Mouse (Mus musculus) hindbrain, postnatal 0 days (tissue): ENCODE measurements at regions not wholly inside any gene's neighbourhood (a gene's known extent, or its start where the extent isn't known, plus 50 kb on each side); places are given as distances from the start of the nearest gene placed in this dataset.

Source experiments
- ATAC-seq: fragments of 200-750 bp; cut with Nextera tagmentation; 2 replicates; pipeline ENCODE4 v1.8.0; 2017; ENCODE audit warnings: mild to moderate bottlenecking, moderate TSS enrichment, moderate library complexity
- DNase-seq: peaks from one replicate; pipeline ENCODE4 v3.0.0-alpha.2; 2015; ENCODE audit warnings: low spot score
- H3K27ac ChIP-seq: fragments of 300-500 bp; sonication (generic); 2 replicates; pipeline ENCODE4 v1.5.1; 2014; ENCODE audit warnings: mild to moderate bottlenecking
- H3K27me3 ChIP-seq: fragments of 300-500 bp; sonication (generic); 2 replicates; pipeline ENCODE4 v1.6.1; 2014; ENCODE audit warnings: low read length, mixed read lengths; ENCODE audit not compliant: insufficient read depth
- H3K36me3 ChIP-seq: fragments of 300-500 bp; sonication (generic); 2 replicates; pipeline ENCODE4 v1.6.1; 2014; ENCODE audit warnings: low read length, mixed read lengths; ENCODE audit not compliant: insufficient read depth
- H3K4me1 ChIP-seq: fragments of 300-500 bp; sonication (generic); 2 replicates; pipeline ENCODE4 v1.6.1; 2014; ENCODE audit warnings: antibody characterized with exemption, low read length, mixed read lengths; ENCODE audit not compliant: insufficient read depth
- H3K4me2 ChIP-seq: fragments of 300-500 bp; sonication (generic); 2 replicates; pipeline ENCODE4 v1.6.1; 2014; ENCODE audit warnings: low read depth, mild to moderate bottlenecking, low read length, moderate library complexity, mixed read lengths
- H3K4me3 ChIP-seq: fragments of 300-500 bp; sonication (generic); 2 replicates; pipeline ENCODE4 v1.5.1; 2014; ENCODE audit warnings: low read length
- H3K9ac ChIP-seq: fragments of 300-500 bp; sonication (generic); replicated peaks from 2 replicates; pipeline ENCODE4 v1.6.1; 2014; ENCODE audit warnings: mild to moderate bottlenecking, low read length, moderate library complexity, mixed read lengths
- H3K9me3 ChIP-seq: fragments of 300-500 bp; sonication (generic); 2 replicates; pipeline ENCODE4 v1.6.1; 2016; ENCODE audit warnings: low read length, mixed read lengths
- CTCF ChIP-seq: IDR thresholded peaks from 2 replicates; pipeline ENCODE4 v1.5.1; 2016; ENCODE audit warnings: antibody characterized with exemption, control low read depth, low read depth
- WGBS: fragments of 180-500 bp; shearing (Covaris S2); extraction: QIAGEN DNeasy Blood & Tissue Kit; methylation state at CpG from one replicate; pipeline ENCODE4 v1.1.7; 2014; 5-methylcytosine and 5-hydroxymethylcytosine counted together

GRCm38 (mm10) chr16:10063491-10063890 is 68.1 kb upstream of the Grin2a start:
- Histone ChIP-seq H3K27ac (no peak overlapping the region), H3K27me3 (no peaks in the 10 kb centered on the region), H3K9me3 (no peaks in the 10 kb centered on the region), H3K4me1 (0 out of 2 replicates have a peak, but pooled peaks cover under 1% of the 10 kb centered on the region), H3K9ac (no peak overlapping the region), H3K4me3 (no peak overlapping the region), H3K36me3 (no peaks in the 10 kb centered on the region), H3K4me2 (no peak overlapping the region)
- DNase-seq (no peak), ATAC-seq (no peak)
- no peak for TF ChIP-seq CTCF
- WGBS: 70% methylated on average over 8 of the region's 8 CpGs

GRCm38 (mm10) chr16:10058094-10058493 is 62.7 kb upstream of the Grin2a start:
- TF ChIP-seq CTCF: no peak
- H3K9ac ChIP-seq: no peak overlapping the region
- no peaks in the 10 kb centered on the region for H3K9me3 ChIP-seq
- WGBS: 40% methylated on average over 4 of the region's 4 CpGs
- ATAC-seq (peak; percentile 69), DNase-seq (peak; percentile 74)
- 0 out of 2 replicates have a peak, but pooled peaks cover 7% of the 10 kb centered on the region for H3K4me1 ChIP-seq
- H3K27ac ChIP-seq: no peak overlapping the region
- no peak overlapping the region for H3K4me3 ChIP-seq
- H3K27me3 ChIP-seq: no peaks in the 10 kb centered on the region
- H3K36me3 ChIP-seq: no peaks in the 10 kb centered on the region
- no peak overlapping the region for H3K4me2 ChIP-seq
